Mouse (Mus musculus): ENCODE data around the gene Afdn. TPM values are rescaled to one million over a fixed set of nuclear protein-coding genes. Genes with fewer than 3 reads are reported as not detected.
"Not testable (repeated sequence)": the region's sequence is repeated elsewhere in the genome, so short reads cannot be mapped to it uniquely, and the experiment has no call there.

The Afdn gene
- polyA plus RNA-seq, 1 experiment from 2014 or later = 110 TPM

DNA sequence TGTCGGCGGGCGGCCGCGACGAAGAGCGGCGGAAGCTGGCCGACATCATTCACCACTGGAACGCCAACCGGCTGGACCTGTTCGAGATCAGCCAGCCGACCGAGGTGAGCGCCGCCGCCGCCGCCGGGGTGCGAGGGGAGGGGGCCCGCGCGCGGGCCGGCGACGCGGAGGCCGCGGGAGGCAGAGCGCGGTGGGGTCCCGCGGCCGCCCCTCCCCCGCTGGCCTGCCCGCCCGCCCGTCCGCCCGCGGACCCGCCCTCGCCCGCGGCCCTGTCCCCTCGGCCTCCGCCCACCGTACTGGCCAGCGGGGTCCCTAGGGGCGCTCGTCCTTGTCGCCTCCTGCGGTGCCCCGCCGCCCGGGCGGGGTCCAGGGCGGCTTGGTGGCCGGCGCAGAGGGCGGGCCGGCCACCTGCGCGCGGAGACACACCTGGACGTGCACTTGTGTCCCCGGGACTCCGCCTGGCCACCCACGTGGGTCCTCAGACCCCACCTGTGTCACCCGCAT, 388 bp downstream of the Afdn start:
- no peaks in the 10 kb centered on the region; the same call in 1 of the 2 replicates for H3K9me3 ChIP-seq
- 2% methylated on average over 39 of the region's 72 CpGs for WGBS
- H3K27me3 ChIP-seq (ENCODE audit: insufficient read depth, poor library complexity, severe bottlenecking) = no peaks in the 10 kb centered on the region
- peaks cover 36% of the 10 kb centered on the region for H3K4me1 ChIP-seq
- H3K27ac ChIP-seq = peak overlapping the region; percentile 94
- H3K36me3 ChIP-seq = no peaks in the 10 kb centered on the region
- peak overlapping the region; percentile 96 for H3K4me3 ChIP-seq
- no peak for DNase-seq (ENCODE audit: low spot score)

DNA sequence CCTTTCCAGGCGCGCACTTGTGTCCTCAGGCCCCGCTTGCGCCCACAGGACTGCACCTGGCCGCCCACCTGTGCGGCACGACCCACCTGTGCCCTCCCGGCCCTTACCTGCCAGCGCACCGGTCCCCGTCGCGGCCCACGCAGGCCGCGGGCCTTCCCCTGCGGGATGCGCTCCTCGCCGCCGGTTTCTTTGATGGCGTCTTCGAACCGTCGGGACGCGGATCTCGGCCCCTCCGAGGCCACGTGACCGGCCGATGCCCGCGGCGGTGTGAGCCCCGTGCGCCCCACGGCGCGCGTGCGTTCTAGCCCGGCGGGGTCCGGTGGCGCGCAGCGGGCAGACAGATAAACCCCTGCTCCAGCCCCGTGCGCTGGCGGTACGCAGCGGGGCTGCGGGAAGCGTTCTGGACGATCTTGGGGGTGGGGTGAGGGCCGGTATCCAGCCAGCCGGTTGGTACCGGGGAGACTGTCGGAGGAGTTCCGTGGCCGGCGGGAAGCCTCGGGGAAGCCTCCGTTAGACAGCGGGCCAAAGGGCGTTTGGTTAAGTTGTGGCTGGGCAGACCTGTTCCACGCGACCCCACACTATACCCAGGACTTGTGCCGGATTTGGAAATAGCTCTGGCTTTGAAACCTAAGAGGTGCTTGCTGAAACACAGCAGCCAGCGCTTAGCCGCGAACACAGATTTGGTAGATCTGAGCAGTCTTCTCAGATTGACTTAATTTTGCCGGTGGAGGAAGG, 1.0 kb downstream of the Afdn start, which contains the start of gene Tcte2:
Gene Tcte2, minus strand, starts transcription at position 647 of the 735 bp plus-strand sequence.
- Histone ChIP-seq H3K4me3 (peak within 1 kb of the TSS; percentile 96), H3K9me3 (no peaks in the 10 kb centered on the region; the same call in 1 of the 2 replicates), H3K27ac (peak within 1 kb of the TSS; percentile 94), H3K27me3 (ENCODE audit: insufficient read depth, poor library complexity, severe bottlenecking) (no peaks in the 10 kb centered on the region), H3K4me1 (peaks cover 36% of the 10 kb centered on the region), H3K36me3 (no peaks in the 10 kb centered on the region)
- no peak for DNase-seq (ENCODE audit: low spot score)
- under 1% methylated on average over 74 of the region's 74 CpGs for WGBS

DNA sequence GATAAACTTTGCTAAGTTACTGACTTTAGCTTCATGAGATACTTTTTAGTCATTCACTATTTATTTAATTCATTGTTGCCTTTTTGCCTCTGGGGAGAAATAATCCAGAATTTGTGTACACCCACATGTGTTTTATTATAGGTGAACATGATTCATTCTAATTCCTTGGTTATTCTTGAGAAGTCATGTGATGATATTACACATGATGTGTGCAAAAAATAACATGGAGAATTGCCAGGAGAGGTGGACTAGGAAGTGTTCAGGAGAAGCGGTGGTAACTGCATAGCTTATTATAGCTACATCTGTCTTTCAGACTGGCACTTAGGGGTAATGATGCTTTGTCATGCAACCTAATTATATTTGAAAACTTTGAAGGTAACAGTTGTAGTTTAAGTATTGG, 3.5 kb downstream of the Afdn start:
- Histone ChIP-seq H3K4me1 (peaks cover 30% of the 10 kb centered on the region), H3K4me3 (no peak overlapping the region), H3K27ac (no peak overlapping the region), H3K9me3 (no peaks in the 10 kb centered on the region; the same call in 1 of the 2 replicates), H3K36me3 (peaks cover 3% of the 10 kb centered on the region; the same call in 1 of the 2 replicates), H3K27me3 (ENCODE audit: insufficient read depth, poor library complexity, severe bottlenecking) (no peaks in the 10 kb centered on the region)
- 67% methylated on average over 1 of the region's 1 CpGs for WGBS
- no peak for DNase-seq (ENCODE audit: low spot score)

DNA sequence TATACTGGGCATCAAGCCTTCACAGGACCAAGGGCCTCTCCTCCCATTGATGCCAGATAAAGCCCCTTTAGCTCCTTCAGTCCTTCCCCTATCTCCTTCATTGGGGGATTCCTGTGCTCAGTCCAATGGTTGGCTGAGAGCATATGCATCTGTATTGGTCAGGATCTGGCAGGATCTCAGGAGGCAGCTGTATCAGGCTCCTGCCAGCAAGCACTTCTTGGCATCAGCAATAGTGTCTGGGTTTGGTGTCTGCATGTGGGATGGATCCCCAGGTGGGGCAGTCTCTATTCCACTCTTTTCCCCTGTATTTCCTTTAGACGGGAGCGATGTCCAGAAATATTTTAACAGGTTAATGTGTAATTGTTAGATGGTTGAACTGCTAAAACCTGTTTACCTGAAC, 4.6 kb downstream of the Afdn start:
- H3K9me3 ChIP-seq; H3K36me3 ChIP-seq; H3K27ac ChIP-seq; H3K27me3 ChIP-seq (ENCODE audit: insufficient read depth, poor library complexity, severe bottlenecking); H3K4me3 ChIP-seq; DNase-seq (ENCODE audit: low spot score): not testable (repeated sequence)
- peaks cover 24% of the 10 kb centered on the region for H3K4me1 ChIP-seq
- 90% methylated on average over 2 of the region's 2 CpGs for WGBS

DNA sequence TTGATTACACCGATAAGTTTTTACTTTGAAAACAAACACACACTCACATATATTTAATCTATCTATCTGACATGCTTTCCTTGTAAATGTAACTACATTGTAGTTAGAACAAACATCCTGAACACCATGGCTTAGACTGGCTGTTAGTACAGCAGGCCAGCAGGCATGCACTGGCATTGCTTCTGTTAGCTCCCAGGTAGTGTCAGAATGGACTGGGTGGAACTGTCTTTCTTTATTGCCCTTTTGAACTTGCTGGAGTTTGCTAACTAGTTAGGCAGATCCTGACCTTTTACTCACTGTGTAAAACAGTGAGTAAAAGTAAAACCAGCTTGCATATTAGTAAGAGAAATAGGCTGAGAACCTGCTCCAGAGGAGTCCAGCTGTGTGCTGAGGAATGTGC, 8.2 kb downstream of the Afdn start:
- H3K27ac ChIP-seq = no peak overlapping the region

DNA sequence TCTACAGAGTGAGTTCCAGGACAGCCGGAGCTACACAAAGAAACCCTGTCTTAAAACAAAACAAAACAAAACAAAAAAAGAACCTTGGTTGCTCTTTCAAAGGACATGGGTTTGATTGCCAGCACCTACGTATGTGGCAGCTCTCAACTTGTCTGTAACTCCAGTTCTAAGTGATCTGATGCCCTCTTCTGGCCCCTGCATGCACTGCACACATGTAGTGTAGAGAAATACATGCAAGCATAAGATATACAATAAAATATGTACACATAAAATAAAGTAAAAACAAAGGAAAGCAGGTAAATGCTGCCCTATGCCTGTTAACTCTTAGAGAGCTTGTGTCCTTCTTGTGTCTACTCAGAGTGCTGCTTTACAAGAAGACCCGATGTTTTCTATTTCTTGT, 8.9 kb downstream of the Afdn start:
- 94% methylated on average over 3 of the region's 3 CpGs for WGBS
- Histone ChIP-seq H3K4me3 (no peak overlapping the region), H3K4me1 (peaks cover 14% of the 10 kb centered on the region), H3K27me3 (ENCODE audit: insufficient read depth, poor library complexity, severe bottlenecking) (no peaks in the 10 kb centered on the region), H3K36me3 (peaks cover 6% of the 10 kb centered on the region), H3K27ac (no peak overlapping the region), H3K9me3 (no peaks in the 10 kb centered on the region)
- no peak for DNase-seq (ENCODE audit: low spot score)

More for the DNA sequence above, 8.2 kb downstream of the Afdn start:
- Histone ChIP-seq H3K27me3 (ENCODE audit: insufficient read depth, poor library complexity, severe bottlenecking) (no peaks in the 10 kb centered on the region), H3K9me3 (no peaks in the 10 kb centered on the region), H3K36me3 (peaks cover 6% of the 10 kb centered on the region), H3K4me3 (no peak overlapping the region), H3K4me1 (peaks cover 16% of the 10 kb centered on the region)
- WGBS = 93% methylated on average over 1 of the region's 1 CpGs
- no peak for DNase-seq (ENCODE audit: low spot score)

DNA sequence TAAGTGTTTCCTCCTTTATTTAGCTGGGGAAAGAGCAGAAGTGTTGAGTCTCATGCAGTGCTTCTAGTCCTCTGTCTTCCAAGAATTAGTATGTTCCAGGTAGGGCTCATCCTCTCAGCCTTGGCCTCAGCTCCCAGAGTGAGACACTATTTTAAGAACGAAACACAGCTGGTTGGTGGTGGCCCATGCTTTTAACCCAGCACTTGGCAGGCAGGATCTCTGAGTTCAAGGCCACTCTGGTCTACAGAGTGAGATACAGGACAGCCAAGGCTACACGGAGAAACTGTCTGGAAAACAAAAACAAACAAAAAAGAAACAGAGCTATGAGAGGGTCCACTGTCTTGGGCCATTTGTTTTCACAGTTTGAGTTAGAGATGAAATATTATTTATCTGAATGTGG, 17.3 kb downstream of the Afdn start:
- H3K27me3 ChIP-seq (ENCODE audit: insufficient read depth, poor library complexity, severe bottlenecking) = no peaks in the 10 kb centered on the region
- H3K9me3 ChIP-seq = no peaks in the 10 kb centered on the region
- no peaks in the 10 kb centered on the region for H3K36me3 ChIP-seq
- H3K27ac ChIP-seq = no peak overlapping the region
- peaks cover 22% of the 10 kb centered on the region; the same call in 1 of the 2 replicates for H3K4me1 ChIP-seq
- no peak overlapping the region for H3K4me3 ChIP-seq
- 50% methylated on average over 2 of the region's 2 CpGs for WGBS
- DNase-seq (ENCODE audit: low spot score) = no peak

DNA sequence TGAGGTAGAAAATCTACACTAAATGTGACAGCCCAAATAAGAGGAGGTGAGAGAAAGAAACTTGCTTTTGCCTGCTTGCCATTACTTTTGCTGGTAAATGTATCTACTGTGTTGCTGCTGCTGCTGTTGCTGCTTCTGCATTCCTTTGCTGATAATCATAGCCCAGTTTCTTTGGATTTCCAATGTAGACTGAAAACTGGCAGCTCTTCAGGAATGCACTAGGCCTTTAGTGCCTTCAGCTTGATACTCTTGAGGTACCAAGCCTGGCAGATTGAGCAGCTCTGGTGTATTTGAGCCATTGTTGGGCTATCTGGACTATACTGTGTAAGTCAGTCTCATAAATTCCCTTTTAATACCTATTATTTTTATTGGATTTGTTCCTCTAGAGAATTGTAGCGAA, 18.5 kb downstream of the Afdn start:
- no peak overlapping the region for H3K27ac ChIP-seq
- H3K9me3 ChIP-seq = no peaks in the 10 kb centered on the region
- no peaks in the 10 kb centered on the region for H3K36me3 ChIP-seq
- no peak overlapping the region for H3K4me3 ChIP-seq
- no peaks in the 10 kb centered on the region for H3K27me3 ChIP-seq (ENCODE audit: insufficient read depth, poor library complexity, severe bottlenecking)
- WGBS = 92% methylated on average over 1 of the region's 1 CpGs
- H3K4me1 ChIP-seq = peaks cover 26% of the 10 kb centered on the region; the same call in 1 of the 2 replicates
- DNase-seq (ENCODE audit: low spot score) = no peak

DNA sequence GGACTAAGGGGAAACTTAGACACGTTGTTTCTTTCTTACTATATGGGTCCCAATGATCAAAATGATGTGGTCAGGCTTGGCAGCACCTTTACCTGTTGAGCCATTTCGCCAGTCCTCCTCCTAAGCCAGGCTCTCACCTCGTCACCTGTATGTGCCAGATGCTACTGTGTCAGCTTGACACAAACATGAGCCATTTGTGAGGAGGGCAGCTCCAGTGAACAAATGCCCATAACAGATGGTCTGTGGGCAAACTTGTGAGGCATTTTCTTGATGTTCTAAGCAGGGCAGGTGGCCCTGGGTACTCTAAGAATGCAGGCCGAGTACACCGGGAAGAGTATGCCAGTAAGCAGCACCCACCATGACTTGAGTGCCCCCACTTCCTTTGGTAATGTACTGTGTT, 21.6 kb downstream of the Afdn start:
- H3K4me1 ChIP-seq = peaks cover 30% of the 10 kb centered on the region; the same call in 1 of the 2 replicates
- WGBS = 87% methylated on average over 5 of the region's 5 CpGs

DNA sequence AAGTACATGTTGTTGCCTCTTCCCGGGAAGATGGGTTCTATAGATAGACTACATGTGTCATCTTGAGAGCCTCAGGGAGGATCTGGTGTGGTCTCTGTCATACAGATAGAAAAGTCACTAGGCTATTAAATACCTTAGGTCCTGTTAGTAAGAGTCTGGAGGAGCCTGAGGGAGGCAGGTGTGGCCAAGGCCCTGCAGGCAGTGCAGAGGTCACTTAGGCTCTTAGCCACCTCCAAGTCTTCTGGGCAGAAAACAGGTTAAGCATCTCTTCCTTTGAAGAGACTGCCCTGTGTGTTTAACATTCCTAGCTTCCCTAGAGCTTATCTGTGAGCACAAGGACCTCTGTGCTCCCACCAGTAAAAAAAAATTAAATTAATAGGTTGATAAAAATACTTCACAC, 23.1 kb downstream of the Afdn start:
- no peak overlapping the region for H3K27ac ChIP-seq
- no peak overlapping the region for H3K4me3 ChIP-seq
- peaks cover 17% of the 10 kb centered on the region; the same call in 1 of the 2 replicates for H3K4me1 ChIP-seq
- no peaks in the 10 kb centered on the region for H3K9me3 ChIP-seq
- DNase-seq (ENCODE audit: low spot score) = no peak
- 44% methylated on average over 1 of the region's 1 CpGs for WGBS
- no peaks in the 10 kb centered on the region for H3K27me3 ChIP-seq (ENCODE audit: insufficient read depth, poor library complexity, severe bottlenecking)
- no peaks in the 10 kb centered on the region for H3K36me3 ChIP-seq

More for the DNA sequence above, 21.6 kb downstream of the Afdn start:
- Histone ChIP-seq H3K27ac (no peak overlapping the region), H3K36me3 (no peaks in the 10 kb centered on the region), H3K9me3 (no peaks in the 10 kb centered on the region), H3K27me3 (ENCODE audit: insufficient read depth, poor library complexity, severe bottlenecking) (no peaks in the 10 kb centered on the region), H3K4me3 (no peak overlapping the region)
- no peak for DNase-seq (ENCODE audit: low spot score)

DNA sequence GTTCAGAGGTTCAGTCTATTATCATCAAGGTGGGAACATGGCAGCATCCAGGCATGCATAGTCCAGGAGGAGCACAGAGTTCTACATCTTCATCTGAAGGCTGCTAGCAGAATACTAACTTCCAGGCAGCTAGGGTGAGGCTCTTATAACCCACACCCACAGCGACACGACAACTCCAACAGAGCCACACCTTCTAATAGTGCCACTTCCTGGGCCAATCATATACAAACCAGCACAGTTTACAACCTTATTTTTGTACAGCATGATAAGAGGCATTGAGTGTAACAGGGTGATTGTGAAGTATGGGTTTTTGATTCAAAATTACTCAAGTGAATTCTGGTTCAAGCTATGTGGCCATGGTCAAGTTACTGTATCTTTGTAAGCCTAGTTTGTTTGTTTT, 29.7 kb downstream of the Afdn start:
- not testable (repeated sequence) for H3K4me1 ChIP-seq; H3K36me3 ChIP-seq; H3K4me3 ChIP-seq; H3K9me3 ChIP-seq; H3K27me3 ChIP-seq (ENCODE audit: insufficient read depth, poor library complexity, severe bottlenecking); H3K27ac ChIP-seq
- DNase-seq (ENCODE audit: low spot score) = peak; percentile 4
- WGBS = 93% methylated on average over 2 of the region's 2 CpGs

DNA sequence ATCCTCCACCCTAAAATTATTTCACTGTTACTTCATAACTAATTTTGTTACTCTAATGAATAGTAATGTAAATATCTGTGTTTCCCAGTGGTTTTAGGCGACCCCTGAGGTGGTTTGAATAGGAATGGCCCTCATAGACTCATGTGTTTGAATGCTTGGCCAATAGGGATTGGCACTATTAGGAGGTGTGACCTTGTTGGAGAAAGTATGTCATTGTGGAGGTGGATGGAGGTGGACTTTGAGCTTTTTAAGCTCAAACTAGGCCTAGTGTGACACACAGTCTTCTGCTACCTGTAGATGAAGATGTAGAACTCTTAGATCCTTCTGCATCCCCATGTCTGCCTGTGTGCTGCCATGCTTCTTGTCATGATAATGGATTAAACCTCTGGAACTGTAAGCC, 37.4 kb downstream of the Afdn start:
- Histone ChIP-seq H3K9me3 (no peaks in the 10 kb centered on the region), H3K4me1 (no peaks in the 10 kb centered on the region; the same call in 1 of the 2 replicates), H3K27ac (no peak overlapping the region), H3K4me3 (no peak overlapping the region), H3K27me3 (ENCODE audit: insufficient read depth, poor library complexity, severe bottlenecking) (no peaks in the 10 kb centered on the region), H3K36me3 (0 out of 2 replicates have a peak, but pooled peaks cover 3% of the 10 kb centered on the region)
- DNase-seq (ENCODE audit: low spot score) = no peak
- WGBS = 78% methylated on average over 1 of the region's 1 CpGs

DNA sequence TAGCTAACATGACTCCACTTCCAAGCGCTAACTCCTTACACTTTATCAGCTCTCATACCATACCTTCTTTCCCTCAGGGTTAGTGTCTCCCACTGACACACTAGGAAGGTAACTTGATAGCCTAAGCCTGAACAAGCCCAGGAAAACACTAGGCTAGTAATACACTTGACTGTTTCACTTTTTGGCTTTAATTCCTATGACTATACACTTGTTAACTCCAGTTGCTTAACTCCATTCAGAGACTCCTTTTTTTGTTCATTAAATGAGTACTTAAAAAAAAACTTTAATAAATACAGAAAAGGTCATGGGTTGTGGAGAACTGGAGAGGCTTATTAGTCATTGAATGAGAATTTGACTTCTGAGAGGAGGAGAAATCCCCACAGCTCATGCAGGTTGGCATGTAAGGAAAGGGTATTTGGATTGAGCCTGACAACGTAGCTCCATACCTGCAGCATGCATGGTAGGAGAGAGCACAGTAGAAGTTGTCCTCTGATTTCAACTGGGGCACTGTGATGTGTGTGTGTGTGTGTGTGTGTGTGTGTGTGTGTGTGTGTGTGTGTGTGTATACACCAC, 42.6 kb downstream of the Afdn start:
- no peaks in the 10 kb centered on the region for H3K27me3 ChIP-seq (ENCODE audit: insufficient read depth, poor library complexity, severe bottlenecking)
- no peak overlapping the region for H3K27ac ChIP-seq
- no peak overlapping the region for H3K4me3 ChIP-seq
- no peaks in the 10 kb centered on the region; the same call in 1 of the 2 replicates for H3K4me1 ChIP-seq
- H3K9me3 ChIP-seq = no peaks in the 10 kb centered on the region
- no peak for DNase-seq (ENCODE audit: low spot score)
- H3K36me3 ChIP-seq = peaks cover 34% of the 10 kb centered on the region
- 63% methylated on average over 2 of the region's 2 CpGs for WGBS
